Mouse (Mus musculus): ENCODE measurements at regions not wholly inside any gene's neighbourhood (a gene's known extent, or its start where the extent isn't known, plus 50 kb on each side); places are given as distances from the start of the nearest gene placed in this dataset.

- TF ChIP-seq GATA4 (IDR thresholded peaks at IDR 0.05; ENCODE audit: insufficient replicate concordance, low read length) = no peak
Observed at GRCm38 (mm10) chr5:73918011-73918410, 150.2 kb downstream of the Usp46 start.

- TF ChIP-seq GATA4 (IDR thresholded peaks at IDR 0.05; ENCODE audit: insufficient replicate concordance, low read length) = no peak
Observed at GRCm38 (mm10) chr5:73919936-73920335, 148.3 kb downstream of the Usp46 start.

GRCm38 (mm10) chr5:73927534-73927933 lies 140.7 kb downstream of the Usp46 start:
- no peak for TF ChIP-seq GATA4 (IDR thresholded peaks at IDR 0.05; ENCODE audit: insufficient replicate concordance, low read length)

- TF ChIP-seq GATA4 (IDR thresholded peaks at IDR 0.05; ENCODE audit: insufficient replicate concordance, low read length) = no peak
Observed at GRCm38 (mm10) chr5:73928691-73929090, 139.5 kb downstream of the Usp46 start.

GRCm38 (mm10) chr5:73930205-73930604 lies 138.0 kb downstream of the Usp46 start:
- no peak for TF ChIP-seq GATA4 (IDR thresholded peaks at IDR 0.05; ENCODE audit: insufficient replicate concordance, low read length)

- TF ChIP-seq GATA4 (IDR thresholded peaks at IDR 0.05; ENCODE audit: insufficient replicate concordance, low read length) = no peak
Observed at GRCm38 (mm10) chr5:73937799-73938198, 130.4 kb downstream of the Usp46 start.

- no peak for TF ChIP-seq GATA4 (IDR thresholded peaks at IDR 0.05; ENCODE audit: insufficient replicate concordance, low read length)
Observed at GRCm38 (mm10) chr5:73938450-73938849, 129.8 kb downstream of the Usp46 start.

- no peak for TF ChIP-seq GATA4 (IDR thresholded peaks at IDR 0.05; ENCODE audit: insufficient replicate concordance, low read length)
Observed at GRCm38 (mm10) chr5:73942950-73943349, 125.3 kb downstream of the Usp46 start.

GRCm38 (mm10) chr5:73945671-73946070 lies 122.6 kb downstream of the Usp46 start:
- no peak for TF ChIP-seq GATA4 (IDR thresholded peaks at IDR 0.05; ENCODE audit: insufficient replicate concordance, low read length)

GRCm38 (mm10) chr5:73946164-73946563 lies 122.1 kb downstream of the Usp46 start:
- no peak for TF ChIP-seq GATA4 (IDR thresholded peaks at IDR 0.05; ENCODE audit: insufficient replicate concordance, low read length)

- TF ChIP-seq GATA4 (IDR thresholded peaks at IDR 0.05; ENCODE audit: insufficient replicate concordance, low read length) = no peak
Observed at GRCm38 (mm10) chr5:73948031-73948899, 120.0 kb downstream of the Usp46 start.
